Mouse (Mus musculus): ENCODE measurements around the gene Mrto4. TPM values are rescaled to one million over a fixed set of nuclear protein-coding genes. Genes with fewer than 3 reads are reported as not detected.

Mrto4 gene
- polyA plus RNA-seq (2017; shearing (Covaris generic)), result 97.4 TPM

GRCm38 (mm10) chr4:139351931-139352711 is at the start of gene Mrto4, which contains the start of the genes Emc1 and Ubr4:
Gene Mrto4, minus strand, starts transcription at chr4:139352576.
Gene Emc1, plus strand, starts transcription at chr4:139352587.
Gene Ubr4, plus strand, starts transcription at chr4:139352609.

GRCm38 (mm10) chr4:139310171-139310898 is 42.0 kb downstream of the Mrto4 start, which contains the start of the genes Pqlc2 and Akr7a5:
Gene Pqlc2, minus strand, starts transcription at chr4:139310708.
Gene Akr7a5, plus strand, starts transcription at chr4:139310744.

Other genes with a start within 250 kb of the Mrto4 start
- 244 TPM for gene Minos1, start 221.5 kb downstream of the Mrto4 start, polyA plus RNA-seq (2017; shearing (Covaris generic))
- gene Capzb, start 159.7 kb downstream of the Mrto4 start, polyA plus RNA-seq (2017; shearing (Covaris generic)), result 460 TPM
- gene Pqlc2, start 41.9 kb downstream of the Mrto4 start, polyA plus RNA-seq (2017; shearing (Covaris generic)), result 7.7 TPM
- gene Akr7a5, start 41.8 kb downstream of the Mrto4 start, polyA plus RNA-seq (2017; shearing (Covaris generic)), result 30.2 TPM
- 45.6 TPM for gene Emc1, start within 50 bp of the Mrto4 start, polyA plus RNA-seq (2017; shearing (Covaris generic))
- gene Ubr4, start within 50 bp of the Mrto4 start, polyA plus RNA-seq (2017; shearing (Covaris generic)), result 79.3 TPM
- gene Iffo2, start 178.0 kb upstream of the Mrto4 start, polyA plus RNA-seq (2017; shearing (Covaris generic)), result 4.7 TPM